ENCODE assay signal across 18 mouse cellular contexts in the genomic region with DNA sequence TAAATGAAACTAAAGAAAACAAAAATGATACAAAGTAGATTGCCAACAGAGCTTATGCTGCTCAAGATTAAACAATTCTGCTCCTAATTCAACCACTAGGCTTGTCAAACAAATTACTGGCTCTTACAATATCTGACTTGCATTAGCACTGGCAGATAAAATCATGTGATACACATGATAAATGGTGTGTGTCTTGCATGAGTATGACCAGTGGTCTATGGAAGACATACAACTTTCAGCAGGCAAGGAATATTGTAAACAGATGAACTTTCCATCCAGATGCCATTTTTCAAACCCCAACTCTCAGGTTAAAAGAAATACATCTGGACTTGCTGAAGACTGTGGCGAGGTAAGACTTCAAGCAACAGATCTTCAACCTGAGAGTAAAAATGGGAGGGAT.
"Had no signal": no experiment of that assay in that cellular context is flagged by ENCODE, and none has a peak within 500 bp of the region (broad histone marks: within the 10 kb centered on the region; RNA-seq: fewer than 3 reads in every experiment).

No protein-coding gene starts in this region.

- H3K9ac ChIP-seq: limb, embryonic 13.5 days; liver, embryonic 15.5 days; neural tube, embryonic 15.5 days had no signal

- H3K27ac ChIP-seq: kidney, postnatal 0 days; limb, embryonic 13.5 days; liver, embryonic 15.5 days; midbrain, embryonic 10.5 days; neural tube, embryonic 15.5 days had no signal

- H3K4me2 ChIP-seq: limb, embryonic 13.5 days; liver, embryonic 11.5 days; liver, embryonic 15.5 days; neural tube, embryonic 15.5 days had no signal

- H3K4me3 ChIP-seq: limb, embryonic 13.5 days; liver, embryonic 15.5 days; midbrain, embryonic 10.5 days; myocyte; neural tube, embryonic 15.5 days had no signal

- ATAC-seq: lung, postnatal 0 days had no signal

- H3K27me3 ChIP-seq: limb, embryonic 13.5 days; liver, embryonic 15.5 days; neural tube, embryonic 15.5 days had no signal

- H3K9me3 ChIP-seq: limb, embryonic 13.5 days; liver, embryonic 15.5 days; midbrain, embryonic 10.5 days; neural tube, embryonic 15.5 days had no signal

- DNase-seq: kidney, adult 11 months; kidney, adult 9 months; kidney, postnatal 36 days; layer of hippocampus, adult 9-11 months; layer of hippocampus, postnatal 36 days; lung, adult 2 months; lung, postnatal 36 days; midbrain, embryonic 14.5 days; thymus, adult 18-20 months; thymus, postnatal 14 days had no signal

- H3K4me1 ChIP-seq: liver, embryonic 15.5 days; midbrain, embryonic 10.5 days; neural tube, embryonic 15.5 days had no signal

- H3K36me3 ChIP-seq: limb, embryonic 13.5 days; liver, embryonic 15.5 days; midbrain, embryonic 10.5 days; neural tube, embryonic 15.5 days had no signal
